Mouse (Mus musculus) heart, embryonic 14.5 days (tissue): Measurements from ENCODE around the gene Gm38392. TPM values are rescaled to one million over a fixed set of nuclear protein-coding genes. Genes with fewer than 3 reads are reported as not detected.

Experiments used
- microRNA-seq: library from miRNA; unstranded; fragments of <30 nt; microRNA quantifications from one replicate; pipeline ENCODE4, GENCODE M21; 2016
- polyA plus RNA-seq: library from polyadenylated mRNA; unstranded; fragments of >200 nt; fragmentation: Nextera tagmentation; extraction: Ambion mirVana; gene quantifications from 2 replicates; pipeline ENCODE4 v1.2.1, GENCODE M21; 2014

The Gm38392 gene
- polyA plus RNA-seq, 1 experiment from 2014 or later: not detected

Small RNAs within 50 kb of the gene (microRNA-seq; reads per million reads assigned to microRNA genes)
- not detected for gene Gm25641
- gene Mir3093: not detected
- gene Mir9-1: not detected

Other genes with a start within 250 kb of the Gm38392 start
- 14.7 and 16.7 TPM in 2 replicates for gene Gpatch4, start 244.1 kb downstream of the Gm38392 start, polyA plus RNA-seq
- 161 and 168 TPM in 2 replicates for gene Naxe, start 228.7 kb downstream of the Gm38392 start, polyA plus RNA-seq
- gene Ttc24, start 208.9 kb downstream of the Gm38392 start, polyA plus RNA-seq: not detected in 2 replicates
- gene Iqgap3, start 205.2 kb downstream of the Gm38392 start, polyA plus RNA-seq: 22.8 and 26.4 TPM in 2 replicates
- gene Mef2d, start 144.8 kb downstream of the Gm38392 start, polyA plus RNA-seq: 52.1 and 52.7 TPM in 2 replicates
- not detected in 2 replicates for gene Rhbg, start 32.5 kb downstream of the Gm38392 start, polyA plus RNA-seq
- gene Tsacc, start 9.8 kb upstream of the Gm38392 start, polyA plus RNA-seq: 12.2 and 14.4 TPM in 2 replicates
- gene Cct3, start 9.9 kb upstream of the Gm38392 start, polyA plus RNA-seq: 386 and 393 TPM in 2 replicates
- 98.1 and 126 TPM in 2 replicates for gene Glmp, start 37.8 kb upstream of the Gm38392 start, polyA plus RNA-seq
- gene Tmem79, start 48.9 kb upstream of the Gm38392 start, polyA plus RNA-seq: 1.1 TPM in 2 replicates
- gene Smg5, start 49.0 kb upstream of the Gm38392 start, polyA plus RNA-seq: 30.9 and 34.3 TPM in 2 replicates
- gene Paqr6, start 77.4 kb upstream of the Gm38392 start, polyA plus RNA-seq: 3.0 and 3.3 TPM in 2 replicates
- not detected in 2 replicates for gene Bglap3, start 85.5 kb upstream of the Gm38392 start, polyA plus RNA-seq
- not detected in 2 replicates for gene Bglap2, start 91.5 kb upstream of the Gm38392 start, polyA plus RNA-seq
- not detected in 2 replicates for gene Bglap, start 97.3 kb upstream of the Gm38392 start, polyA plus RNA-seq
- gene Pmf1, start 123.1 kb upstream of the Gm38392 start, polyA plus RNA-seq: 94.3 and 95.5 TPM in 2 replicates
- gene Slc25a44, start 137.9 kb upstream of the Gm38392 start, polyA plus RNA-seq: 12.3 and 14.3 TPM in 2 replicates
- 0.94 and 1.4 TPM in 2 replicates for gene Sema4a, start 174.0 kb upstream of the Gm38392 start, polyA plus RNA-seq
- gene Lmna, start 222.7 kb upstream of the Gm38392 start, polyA plus RNA-seq: 76.7 and 84.1 TPM in 2 replicates
- gene Mex3a, start 245.2 kb upstream of the Gm38392 start, polyA plus RNA-seq: 9.0 and 11.0 TPM in 2 replicates